Mouse (Mus musculus) hematopoietic stem cell, adult 5-6 weeks (primary cell): ENCODE data around the gene Adamtsl1. TPM values are rescaled to one million over a fixed set of nuclear protein-coding genes. Genes with fewer than 3 reads are reported as not detected.

Experiments used
- ATAC-seq, 2 experiments: fragments of 125-278 bp in 1 of 2; replicated peaks in 1 of 2; 2 replicates each; pipeline ENCODE4 v1.8.0; 2016 to 2017; ENCODE audit warnings: inconsistent platforms in 2 of 2, mild to moderate bottlenecking in 2 of 2, moderate number of reproducible peaks in 2 of 2, low read depth in 1 of 2, moderate TSS enrichment in 1 of 2; ENCODE audit not compliant: low FRiP score in 2 of 2, poor library complexity in 2 of 2, severe bottlenecking in 2 of 2, insufficient read depth in 1 of 2, low TSS enrichment in 1 of 2
- total RNA-seq: library from RNA; stranded (forward); fragments of 172-1452, 232-1000 nt; gene quantifications from 2 replicates; pipeline ENCODE4 v1.2.3, GENCODE M21; 2017

Gene Adamtsl1
- total RNA-seq, 1 experiment from 2014 or later: not detected

DNA sequence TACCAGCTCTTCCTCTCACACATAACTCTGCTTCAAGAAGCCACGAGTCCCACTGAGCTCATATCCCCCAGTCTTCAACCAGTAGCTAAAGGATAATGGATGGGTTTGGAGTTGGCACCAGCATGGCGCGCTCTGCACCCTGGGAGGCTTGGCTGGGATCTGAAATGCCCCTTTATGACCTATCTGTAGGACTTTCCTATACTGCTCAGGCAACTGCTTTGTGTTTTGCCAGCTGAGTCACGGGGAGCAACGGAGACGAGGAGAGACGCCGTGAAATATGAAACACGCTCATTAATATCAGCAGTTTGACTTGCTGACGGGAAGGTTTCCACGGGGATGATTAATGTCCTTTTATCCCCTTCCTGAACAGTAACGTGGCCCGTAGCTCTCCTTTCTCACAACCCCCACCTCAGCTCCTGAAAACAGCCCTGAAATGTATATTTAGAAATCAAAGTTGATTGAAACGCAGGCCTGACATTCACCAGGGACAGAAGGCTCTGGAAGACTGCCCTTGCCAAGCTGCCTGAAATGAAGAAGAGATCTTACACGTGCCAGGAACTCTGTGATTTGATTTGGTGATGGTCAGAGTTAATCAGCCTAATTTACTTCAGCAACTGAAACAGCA lies 902.5 kb downstream of the Adamtsl1 start:
- no peak for ATAC-seq

DNA sequence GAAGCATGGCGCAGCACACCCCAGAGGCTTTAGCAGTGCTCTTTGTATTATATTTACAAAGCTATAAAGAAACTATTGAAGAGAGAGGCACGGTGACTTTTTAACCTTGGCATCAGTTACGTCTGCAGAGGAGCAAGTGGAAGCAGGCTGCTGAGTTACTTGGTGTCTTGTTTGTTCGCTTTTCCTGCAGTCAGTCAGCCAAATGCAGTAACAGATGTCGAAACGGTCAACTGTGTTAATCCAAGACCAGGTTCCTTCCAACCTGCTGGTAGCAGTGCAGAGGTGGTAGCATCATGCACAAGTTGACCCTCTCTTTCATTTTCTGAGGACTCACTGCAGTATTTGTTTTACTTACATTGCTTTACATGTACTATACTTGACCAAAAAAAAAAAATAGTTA lies 908.6 kb downstream of the Adamtsl1 start:
- no peak for ATAC-seq

DNA sequence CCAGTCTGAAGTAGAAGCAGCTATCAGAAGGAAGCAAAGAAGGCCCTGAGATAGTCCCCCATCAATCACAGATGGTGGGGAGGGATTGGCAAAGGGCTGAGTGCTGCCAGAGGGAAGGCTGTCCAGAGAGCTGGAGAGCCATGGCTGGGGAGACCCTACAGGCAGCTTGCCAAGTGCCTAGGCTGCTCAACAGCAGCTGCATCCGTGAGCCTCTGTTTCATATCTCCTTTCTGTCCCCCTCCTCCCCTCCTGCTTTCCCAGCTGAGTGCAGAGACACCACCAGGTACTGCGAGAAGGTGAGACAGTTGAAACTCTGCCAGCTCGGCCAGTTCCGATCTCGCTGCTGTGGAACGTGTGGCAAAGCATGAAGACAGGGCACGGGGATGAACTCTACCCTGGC lies 911.6 kb downstream of the Adamtsl1 start:
- no peak for ATAC-seq

DNA sequence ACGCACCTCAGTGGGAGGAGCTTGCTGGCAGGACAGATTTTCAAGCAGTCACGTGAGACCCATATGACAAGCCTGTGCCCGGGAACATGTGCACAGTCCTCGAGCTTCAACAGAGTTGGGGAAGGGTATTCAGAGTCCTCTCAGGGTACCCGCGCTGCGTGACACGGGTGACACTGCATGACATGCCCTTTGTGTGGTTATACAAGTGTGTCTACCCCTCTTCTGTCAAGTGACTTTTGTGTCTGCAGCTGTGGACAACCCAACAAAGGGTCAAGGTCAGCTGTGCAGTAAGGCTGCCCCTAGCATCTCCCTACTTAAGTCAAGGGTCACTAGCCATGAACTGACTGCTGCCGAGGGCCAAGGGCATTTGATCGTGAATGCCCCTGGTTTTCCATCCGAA lies 912.6 kb downstream of the Adamtsl1 start:
- ATAC-seq: no peak

DNA sequence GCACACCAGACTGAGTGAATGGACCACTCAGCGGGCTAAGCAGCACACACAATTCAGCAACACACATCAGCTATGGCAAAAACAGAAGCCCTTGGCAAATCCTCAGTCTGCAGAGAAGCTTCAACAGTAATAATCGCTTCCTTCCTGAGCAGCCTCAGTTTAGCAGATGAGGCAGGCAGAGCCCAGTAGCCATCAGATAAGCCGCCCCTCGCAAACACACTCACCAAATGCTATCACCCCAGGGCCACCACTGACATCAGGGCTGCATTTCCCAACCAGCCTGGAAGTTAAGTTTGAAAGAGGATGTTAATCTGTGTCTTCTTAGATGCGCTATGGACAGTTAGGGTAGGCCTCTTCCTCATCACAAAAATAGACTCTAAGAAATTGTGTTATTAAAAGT lies 913.3 kb downstream of the Adamtsl1 start:
- ATAC-seq: no peak

DNA sequence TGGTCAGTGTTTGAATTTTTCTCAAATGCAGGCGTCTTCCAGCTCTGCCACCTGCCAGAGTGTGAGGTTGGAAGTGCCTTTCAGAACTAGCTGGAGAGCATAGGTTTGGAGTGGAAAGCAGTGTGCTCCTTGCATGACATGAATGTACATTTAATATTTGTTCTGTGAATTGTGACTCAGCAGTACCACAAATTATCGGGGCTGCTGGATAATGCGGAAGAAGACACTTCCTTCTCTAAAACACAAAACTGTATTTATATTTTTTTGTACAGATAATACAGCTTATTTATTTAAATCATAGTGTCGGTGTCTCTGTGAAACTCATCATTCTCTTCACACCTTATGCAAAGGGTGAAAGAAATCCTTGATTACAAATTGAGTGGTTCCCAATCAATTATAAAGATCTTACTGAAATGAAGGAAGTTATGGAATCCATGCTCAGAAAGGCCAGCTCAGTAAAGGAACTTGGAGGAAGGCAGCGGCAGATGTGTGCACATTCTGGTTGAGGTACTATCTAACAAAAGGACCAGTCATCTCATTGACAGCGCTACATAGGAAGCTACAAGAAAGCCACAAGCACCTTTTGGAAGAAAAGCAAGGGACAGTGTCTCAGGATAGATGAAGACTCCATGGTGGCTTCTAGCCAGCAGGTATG lies 914.2 kb downstream of the Adamtsl1 start:
- no peak for ATAC-seq

DNA sequence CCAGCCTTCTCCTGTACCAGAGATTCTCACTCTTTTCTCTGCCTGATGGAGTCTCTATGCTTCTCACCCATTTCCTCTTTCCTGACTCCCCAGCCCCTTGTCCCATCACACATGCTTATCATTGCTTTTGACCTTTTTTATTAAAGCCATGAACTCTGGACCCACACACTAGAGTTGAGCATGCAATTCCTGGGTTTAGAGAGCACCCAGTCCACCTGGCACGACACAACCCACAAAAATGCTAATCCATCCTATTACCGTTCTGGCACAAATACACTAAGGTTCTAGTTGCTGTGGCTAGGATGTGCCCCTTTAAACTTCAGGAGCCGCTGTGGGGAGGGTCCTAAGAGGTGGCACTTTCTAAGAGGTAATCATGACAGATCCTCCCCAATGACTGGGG lies 921.7 kb downstream of the Adamtsl1 start:
- no peak for ATAC-seq

DNA sequence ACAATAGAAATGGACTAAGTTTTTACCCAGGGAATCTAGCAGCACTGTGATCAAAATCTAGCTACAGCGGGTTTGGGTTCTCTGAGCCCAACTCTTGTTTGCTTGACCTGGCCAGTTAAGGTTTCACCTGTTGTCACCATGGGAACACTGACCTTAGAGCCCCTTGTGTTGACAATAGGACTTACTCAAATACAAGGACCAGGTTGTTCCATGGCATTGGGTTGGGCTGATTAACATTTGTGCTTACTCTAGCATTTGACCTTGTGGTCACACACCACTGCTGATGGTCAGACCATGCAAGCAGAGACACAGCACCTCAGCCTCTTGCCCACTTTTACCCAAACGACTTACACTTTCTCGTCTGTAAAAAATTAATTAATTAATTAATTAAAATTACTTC lies 922.4 kb downstream of the Adamtsl1 start:
- no peak for ATAC-seq

DNA sequence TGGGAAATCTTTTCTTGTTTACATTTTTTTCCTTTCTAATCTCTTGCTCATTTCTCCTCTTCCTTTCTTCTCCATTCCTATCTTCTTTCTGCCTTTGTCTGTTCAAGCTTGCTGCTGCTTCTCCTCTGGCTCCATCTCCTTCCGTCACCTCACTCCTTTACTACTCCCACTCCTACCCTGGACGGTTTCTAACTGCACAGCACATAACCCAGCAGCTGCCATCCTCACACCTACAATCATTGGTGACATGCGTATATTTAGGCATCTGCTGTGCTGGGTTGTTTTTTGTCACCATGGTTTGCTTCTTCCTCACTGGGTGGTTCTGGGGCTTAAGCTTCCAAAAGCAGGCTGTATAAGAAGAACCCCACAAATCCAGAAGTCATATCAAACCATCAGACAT lies 936.5 kb downstream of the Adamtsl1 start:
- no peak for ATAC-seq

DNA sequence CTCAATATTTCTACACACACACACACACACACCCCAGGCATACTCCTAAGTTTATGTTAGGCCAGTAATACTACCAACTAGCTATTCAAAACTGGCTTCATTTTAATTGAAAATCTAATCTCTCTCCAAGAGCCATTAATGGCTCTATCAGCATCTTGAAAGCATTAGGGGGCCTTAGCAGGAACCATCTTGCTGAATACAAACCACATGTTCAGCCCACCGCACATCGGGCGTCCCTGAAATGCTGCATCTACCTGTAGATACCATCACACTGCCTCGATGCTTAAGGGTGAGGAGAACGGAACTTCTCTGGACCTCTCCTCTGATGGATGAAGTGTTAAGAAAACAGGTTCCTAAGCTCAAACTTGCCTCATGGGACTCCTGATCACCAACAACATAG lies 950.8 kb downstream of the Adamtsl1 start:
- ATAC-seq: no peak
